Mouse (Mus musculus) hindbrain, embryonic 13.5 days (tissue): ENCODE measurements around the gene Trpm5. TPM values are rescaled to one million over a fixed set of nuclear protein-coding genes. Genes with fewer than 3 reads are reported as not detected.

Experiments
- ATAC-seq: fragments of 200-750 bp; cut with Nextera tagmentation; 2 replicates; pipeline ENCODE4 v1.8.0; 2017; ENCODE audit warnings: moderate TSS enrichment; ENCODE audit not compliant: low FRiP score
- H3K27ac ChIP-seq: fragments of 300-500 bp; sonication (generic); 2 replicates; pipeline ENCODE4 v1.5.1; 2015; ENCODE audit warnings: inconsistent platforms, mild to moderate bottlenecking, moderate library complexity
- H3K27me3 ChIP-seq: fragments of 300-500 bp; sonication (generic); 2 replicates; pipeline ENCODE4 v1.6.1; 2015; ENCODE audit warnings: mild to moderate bottlenecking, inconsistent platforms
- H3K36me3 ChIP-seq: fragments of 300-500 bp; sonication (generic); 2 replicates; pipeline ENCODE4 v1.6.1; 2015; ENCODE audit warnings: mild to moderate bottlenecking, inconsistent platforms
- H3K4me1 ChIP-seq: fragments of 300-500 bp; sonication (generic); replicated peaks from 2 replicates; pipeline ENCODE4 v1.6.1; 2015; ENCODE audit warnings: inconsistent platforms
- H3K4me2 ChIP-seq: fragments of 300-500 bp; sonication (generic); 2 replicates; pipeline ENCODE4 v1.6.1; 2015; ENCODE audit warnings: inconsistent platforms, mild to moderate bottlenecking, moderate library complexity
- H3K4me3 ChIP-seq: fragments of 300-500 bp; sonication (generic); 2 replicates; pipeline ENCODE4 v1.5.1; 2015; ENCODE audit warnings: mild to moderate bottlenecking, inconsistent platforms
- H3K9ac ChIP-seq: fragments of 300-500 bp; sonication (generic); 2 replicates; pipeline ENCODE4 v1.6.1; 2015; ENCODE audit warnings: mild to moderate bottlenecking, inconsistent platforms
- H3K9me3 ChIP-seq: fragments of 300-500 bp; sonication (generic); 2 replicates; pipeline ENCODE4 v1.6.1; 2016; ENCODE audit warnings: inconsistent platforms
- WGBS: fragments of 180-500 bp; shearing (Covaris S2); methylation state at CpG from one replicate; pipeline ENCODE4 v1.1.7; 2015; 5-methylcytosine and 5-hydroxymethylcytosine counted together
- polyA plus RNA-seq: library from polyadenylated mRNA; unstranded; fragments of >200 nt; fragmentation: Nextera tagmentation; extraction: Ambion mirVana; gene quantifications from 2 replicates; pipeline ENCODE4 v1.2.1, GENCODE M21; 2015

The Trpm5 gene
- polyA plus RNA-seq, 1 experiment from 2014 or later = 1.4 TPM

- Histone ChIP-seq H3K4me3 (no peak overlapping the region), H3K4me2 (no peak overlapping the region), H3K27ac (no peak overlapping the region), H3K9me3 (no peaks in the 10 kb centered on the region), H3K4me1 (no peaks in the 10 kb centered on the region), H3K27me3 (no peaks in the 10 kb centered on the region), H3K36me3 (peaks cover 23% of the 10 kb centered on the region), H3K9ac (no peak overlapping the region)
- 98% methylated on average over 1 of the region's 1 CpGs for WGBS
- ATAC-seq = no peak
Measured at GRCm38 (mm10) chr7:143031816-143032215, 62.6 kb downstream of the Trpm5 start.

GRCm38 (mm10) chr7:143027196-143027595 is 67.2 kb downstream of the Trpm5 start:
- Histone ChIP-seq H3K9me3 (no peaks in the 10 kb centered on the region), H3K9ac (no peak overlapping the region; the same call in 1 of the 2 replicates), H3K27ac (no peak overlapping the region), H3K36me3 (peaks cover 15% of the 10 kb centered on the region), H3K4me2 (no peak overlapping the region), H3K4me1 (no peaks in the 10 kb centered on the region), H3K27me3 (no peaks in the 10 kb centered on the region), H3K4me3 (no peak overlapping the region)
- no peak for ATAC-seq
- 83% methylated on average over 4 of the region's 4 CpGs for WGBS

GRCm38 (mm10) chr7:143025496-143025895 is 68.9 kb downstream of the Trpm5 start:
- H3K36me3 ChIP-seq = peaks cover 7% of the 10 kb centered on the region
- H3K27ac ChIP-seq = no peak overlapping the region
- H3K4me3 ChIP-seq = no peak overlapping the region
- no peak for ATAC-seq
- no peaks in the 10 kb centered on the region for H3K9me3 ChIP-seq
- 93% methylated on average over 3 of the region's 3 CpGs for WGBS
- no peaks in the 10 kb centered on the region for H3K27me3 ChIP-seq
- no peaks in the 10 kb centered on the region for H3K4me1 ChIP-seq
- no peak overlapping the region for H3K4me2 ChIP-seq
- no peak overlapping the region for H3K9ac ChIP-seq

- Histone ChIP-seq H3K4me3 (no peak overlapping the region), H3K4me1 (no peaks in the 10 kb centered on the region), H3K9me3 (no peaks in the 10 kb centered on the region), H3K4me2 (no peak overlapping the region), H3K27ac (no peak overlapping the region), H3K36me3 (peaks cover 7% of the 10 kb centered on the region), H3K27me3 (no peaks in the 10 kb centered on the region), H3K9ac (no peak overlapping the region)
- 96% methylated on average over 1 of the region's 1 CpGs for WGBS
- ATAC-seq = no peak
Measured at GRCm38 (mm10) chr7:143024293-143024692, 70.1 kb downstream of the Trpm5 start.

- WGBS = 93% methylated on average over 2 of the region's 2 CpGs
- H3K4me3 ChIP-seq = no peak overlapping the region
- H3K27me3 ChIP-seq = no peaks in the 10 kb centered on the region
- H3K4me1 ChIP-seq = no peaks in the 10 kb centered on the region
- no peak for ATAC-seq
- no peak overlapping the region for H3K4me2 ChIP-seq
- peaks cover 7% of the 10 kb centered on the region for H3K36me3 ChIP-seq
- no peaks in the 10 kb centered on the region for H3K9me3 ChIP-seq
- no peak overlapping the region for H3K9ac ChIP-seq
- H3K27ac ChIP-seq = no peak overlapping the region
Measured at GRCm38 (mm10) chr7:143023499-143023898, 70.9 kb downstream of the Trpm5 start.

GRCm38 (mm10) chr7:143021356-143022164 is 72.9 kb downstream of the Trpm5 start:
- Histone ChIP-seq H3K4me3 (no peak overlapping the region), H3K4me2 (no peak overlapping the region), H3K36me3 (peaks cover 7% of the 10 kb centered on the region), H3K27ac (no peak overlapping the region), H3K4me1 (peaks cover 7% of the 10 kb centered on the region), H3K27me3 (no peaks in the 10 kb centered on the region), H3K9me3 (no peaks in the 10 kb centered on the region), H3K9ac (no peak overlapping the region)
- no peak for ATAC-seq
- 74% methylated on average over 5 of the region's 5 CpGs for WGBS

GRCm38 (mm10) chr7:143020764-143021163 is 73.7 kb downstream of the Trpm5 start:
- Histone ChIP-seq H3K27ac (no peak overlapping the region), H3K9me3 (no peaks in the 10 kb centered on the region), H3K4me3 (no peak overlapping the region), H3K4me2 (no peak overlapping the region), H3K27me3 (no peaks in the 10 kb centered on the region), H3K9ac (no peak overlapping the region), H3K4me1 (peaks cover 14% of the 10 kb centered on the region), H3K36me3 (peaks cover 7% of the 10 kb centered on the region)
- ATAC-seq = no peak
- 80% methylated on average over 3 of the region's 3 CpGs for WGBS

- no peak overlapping the region for H3K9ac ChIP-seq
- H3K36me3 ChIP-seq = peaks cover 3% of the 10 kb centered on the region
- H3K27me3 ChIP-seq = no peaks in the 10 kb centered on the region
- H3K4me1 ChIP-seq = peaks cover 22% of the 10 kb centered on the region
- H3K9me3 ChIP-seq = no peaks in the 10 kb centered on the region
- no peak for ATAC-seq
- no peak overlapping the region for H3K4me3 ChIP-seq
- H3K27ac ChIP-seq = no peak overlapping the region
- H3K4me2 ChIP-seq = no peak overlapping the region
Measured at GRCm38 (mm10) chr7:143020040-143020439, 74.4 kb downstream of the Trpm5 start.

Other genes with a start within 250 kb of the Trpm5 start
- gene Th, start 163.5 kb downstream of the Trpm5 start, polyA plus RNA-seq = 17.6 and 17.8 TPM in 2 replicates
- gene Ascl2, start 125.4 kb downstream of the Trpm5 start, polyA plus RNA-seq = 0.44 and 0.48 TPM in 2 replicates
- 0.65 and 1.2 TPM in 2 replicates for gene Tspan32, start 89.6 kb downstream of the Trpm5 start, polyA plus RNA-seq
- 322 and 332 TPM in 2 replicates for gene Cd81, start 41.9 kb downstream of the Trpm5 start, polyA plus RNA-seq
- 90.8 and 99.3 TPM in 2 replicates for gene Tssc4, start 25.4 kb downstream of the Trpm5 start, polyA plus RNA-seq
- 1.3 and 1.7 TPM in 2 replicates for gene Kcnq1, start 11.7 kb upstream of the Trpm5 start, polyA plus RNA-seq